Mouse (Mus musculus) G1E (cell line): ENCODE results near the gene Snx21. TPM values are rescaled to one million over a fixed set of nuclear protein-coding genes. Genes with fewer than 3 reads are reported as not detected.

Source experiments
- ATAC-seq: 2 replicates; pipeline ENCODE4 v1.8.0; 2016; ENCODE audit warnings: mild to moderate bottlenecking; ENCODE audit not compliant: insufficient number of reproducible peaks, poor library complexity, low FRiP score, severe bottlenecking; ENCODE audit errors: extremely low read depth
- DNase-seq: peaks from one replicate; pipeline ENCODE4 v3.0.0; 2012; ENCODE audit warnings: low spot score
- H3K27me3 ChIP-seq: 2 replicates; pipeline ENCODE4 v1.6.1; 2012; ENCODE audit warnings: mild to moderate bottlenecking, low read length, inconsistent platforms; ENCODE audit not compliant: insufficient read depth
- H3K36me3 ChIP-seq: replicated peaks from 2 replicates; pipeline ENCODE3; 2012; ENCODE audit warnings: mild to moderate bottlenecking, inconsistent platforms
- H3K4me1 ChIP-seq: 2 replicates; pipeline ENCODE4 v1.6.1; 2012; ENCODE audit warnings: low read depth, low read length, inconsistent platforms, mixed read lengths; ENCODE audit not compliant: insufficient read depth
- H3K4me3 ChIP-seq: 2 replicates; pipeline ENCODE4 v1.5.1; 2012; ENCODE audit warnings: low read depth, mild to moderate bottlenecking, inconsistent platforms, low read length, moderate library complexity, mixed read lengths
- H3K9me3 ChIP-seq: replicated peaks from 2 replicates; pipeline ENCODE4 v1.6.1; 2012; ENCODE audit warnings: inconsistent platforms
- CTCF ChIP-seq: IDR thresholded peaks from 2 replicates; pipeline ENCODE4 v1.5.1; 2012; ENCODE audit warnings: low read depth, low read length, inconsistent platforms, mixed read lengths
- GATA1 ChIP-seq: IDR thresholded peaks from 2 replicates; pipeline ENCODE4 v1.6.1; 2012; ENCODE audit warnings: borderline replicate concordance, low read length, inconsistent platforms, mixed read lengths
- GATA2 ChIP-seq: IDR thresholded peaks from 2 replicates; pipeline ENCODE4 v1.6.1; 2012; ENCODE audit warnings: low read depth, low read length, inconsistent platforms, borderline replicate concordance
- POLR2AphosphoS5 ChIP-seq: IDR thresholded peaks from 2 replicates; pipeline ENCODE4 v1.6.1; 2012; ENCODE audit warnings: low read depth, low read length, inconsistent platforms; ENCODE audit not compliant: insufficient replicate concordance
- TAL1 ChIP-seq: conservative IDR thresholded peaks from 2 replicates; pipeline ENCODE4 v1.6.1; 2012; ENCODE audit warnings: low read depth, low read length, inconsistent platforms, mixed read lengths
- polyA plus RNA-seq: library from polyadenylated mRNA; stranded (reverse); fragments of >175 nt; gene quantifications from 2 replicates; pipeline ENCODE4 v1.2.3, GENCODE M21; 2012
- total RNA-seq, 2 experiments: library from RNA; stranded (forward) in 1 of 2; stranded (reverse) in 1 of 2; fragments of 200-1000 nt in 1 of 2; fragments of >200 nt in 1 of 2; fragmentation: Nextera tagmentation in 1 of 2; gene quantifications; 2 replicates each; pipeline ENCODE4 v1.2.3; 2014 to 2017

Snx21 gene
- total and polyA plus RNA-seq, 3 experiments: 1.3 to 4.7 (median 3.5) TPM

DNA sequence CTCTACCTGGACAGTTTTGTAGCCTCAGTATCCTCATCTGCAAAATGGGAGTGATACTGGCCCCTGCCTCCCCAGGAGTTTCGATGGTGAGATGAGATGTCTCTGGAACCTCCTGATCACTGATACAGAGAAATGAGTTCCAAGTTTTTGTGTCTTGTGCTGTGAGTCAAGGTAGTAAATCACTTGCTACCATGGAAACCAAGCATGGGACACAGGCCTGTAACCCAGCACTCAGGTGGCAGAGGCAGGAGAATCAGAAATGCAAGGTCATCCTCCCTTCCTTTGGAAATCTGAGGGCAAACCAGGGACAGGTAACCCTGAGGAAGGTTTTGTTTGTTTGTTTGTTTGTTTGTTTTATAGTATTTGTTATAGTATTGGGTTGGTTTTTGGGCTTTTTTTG is 43.5 kb downstream of the Snx21 start:
- H3K4me1 ChIP-seq: peaks cover 20% of the 10 kb centered on the region
- TF ChIP-seq TAL1: no peak
- peaks cover 4% of the 10 kb centered on the region; the same call in 1 of the 2 replicates for H3K27me3 ChIP-seq
- H3K9me3 ChIP-seq: no peaks in the 10 kb centered on the region
- no peak for DNase-seq
- H3K36me3 ChIP-seq: peaks cover 51% of the 10 kb centered on the region
- no peak overlapping the region for H3K4me3 ChIP-seq
- ATAC-seq: no peak

DNA sequence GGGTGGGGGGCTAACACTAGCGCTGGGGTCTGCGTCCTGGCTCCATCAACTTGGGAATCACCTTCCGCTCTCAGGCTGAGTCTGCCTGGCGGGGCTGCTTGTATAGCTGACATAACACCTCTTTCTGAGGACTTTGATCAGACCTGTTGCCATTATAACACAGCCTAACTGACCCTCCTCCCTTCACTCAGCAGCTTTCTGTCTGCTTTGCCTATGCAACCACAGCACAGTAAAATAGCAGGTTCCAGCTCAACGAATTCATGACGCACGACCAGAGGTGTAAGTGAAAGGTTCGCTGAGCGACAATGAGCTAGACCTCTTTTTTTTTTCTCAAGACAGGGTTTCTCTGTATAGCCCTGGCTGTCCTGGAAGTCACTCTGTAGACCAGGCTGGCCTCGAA is 45.4 kb downstream of the Snx21 start:
- no peaks in the 10 kb centered on the region for H3K9me3 ChIP-seq
- DNase-seq: no peak
- peaks cover 42% of the 10 kb centered on the region for H3K36me3 ChIP-seq
- TF ChIP-seq TAL1: no peak
- TF ChIP-seq CTCF: no peak
- no peak for TF ChIP-seq POLR2AphosphoS5
- TF ChIP-seq GATA2: no peak
- H3K4me3 ChIP-seq: no peak overlapping the region
- peaks cover 4% of the 10 kb centered on the region; the same call in 1 of the 2 replicates for H3K27me3 ChIP-seq
- ATAC-seq: no peak
- H3K4me1 ChIP-seq: peaks cover 26% of the 10 kb centered on the region

DNA sequence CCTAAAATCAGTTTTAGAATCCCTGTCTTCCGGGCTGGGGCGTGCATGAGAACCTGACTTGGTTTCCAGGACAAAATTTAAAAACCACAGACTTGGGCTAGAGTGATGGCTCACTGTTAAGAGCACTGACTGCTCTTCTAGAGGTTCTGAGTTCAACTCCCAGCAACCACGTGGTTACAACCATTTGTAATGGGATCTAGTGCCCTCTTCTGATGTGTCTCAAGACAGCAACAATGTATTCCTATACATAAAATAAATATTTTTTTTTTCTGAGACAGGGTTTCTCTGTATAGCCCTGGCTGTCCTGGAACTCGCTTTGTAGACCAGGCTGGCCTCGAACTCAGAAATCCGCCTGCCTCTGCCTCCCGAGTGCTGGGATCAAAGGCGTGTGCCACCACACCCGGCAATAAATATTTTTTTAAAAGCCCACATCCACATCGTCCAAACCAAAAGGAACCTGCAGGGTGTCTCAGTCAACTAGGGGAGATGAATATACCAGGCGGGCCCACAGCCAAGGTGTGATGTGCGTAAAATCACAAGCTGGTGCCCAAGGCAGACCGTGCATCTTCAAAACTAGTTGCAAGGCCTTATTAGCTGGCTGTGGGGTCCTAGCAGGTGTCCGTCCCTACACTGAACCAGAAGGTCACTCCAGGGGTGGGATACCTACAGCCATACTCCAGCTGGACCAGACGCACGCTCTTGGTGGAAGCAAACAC is 46.6 kb downstream of the Snx21 start:
- no peak overlapping the region for H3K4me3 ChIP-seq

DNA sequence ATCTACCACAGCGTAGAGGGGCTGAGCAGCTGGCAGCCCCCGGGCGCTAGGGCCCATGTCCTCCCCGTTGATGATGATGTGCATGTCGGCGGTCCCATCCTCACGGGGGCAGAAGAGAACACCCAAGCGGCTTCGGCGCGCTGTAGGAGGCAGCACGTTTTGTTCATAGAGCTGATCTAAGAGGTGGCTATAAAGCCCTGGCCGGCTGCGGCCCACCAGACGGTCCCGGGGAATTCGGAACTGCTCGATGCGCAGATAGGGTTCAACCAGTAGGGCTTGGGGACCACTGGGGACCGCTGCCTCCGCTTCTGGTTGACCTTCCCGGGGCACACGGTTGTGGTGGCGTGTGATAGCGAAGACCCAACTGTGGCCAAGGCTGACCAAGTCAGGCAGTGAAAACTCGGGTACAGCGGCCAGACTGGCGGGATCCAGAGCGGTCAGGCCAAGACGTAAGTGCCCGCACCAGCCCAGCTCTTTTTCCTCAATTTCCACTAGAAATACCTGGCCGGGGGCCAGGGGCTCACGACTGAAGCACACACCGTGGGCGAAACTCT is 47.2 kb downstream of the Snx21 start, which contains the start of gene Ctsa:
Ctsa (plus strand) TSS at position 126 of the 554 bp plus-strand sequence.
- TF ChIP-seq TAL1: no peak
- no peak for TF ChIP-seq CTCF
- no peak for TF ChIP-seq GATA1
- no peak for TF ChIP-seq POLR2AphosphoS5
- TF ChIP-seq GATA2: no peak
- Histone ChIP-seq H3K36me3 (peaks cover 41% of the 10 kb centered on the region), H3K4me1 (peaks cover 26% of the 10 kb centered on the region), H3K27me3 (peaks cover 4% of the 10 kb centered on the region; the same call in 1 of the 2 replicates), H3K9me3 (no peaks in the 10 kb centered on the region), H3K4me3 (peak within 1 kb of the TSS; percentile 80)
- no peak for DNase-seq
- no peak for ATAC-seq

More for the DNA sequence above, 46.6 kb downstream of the Snx21 start:
- Histone ChIP-seq H3K36me3 (peaks cover 42% of the 10 kb centered on the region), H3K9me3 (no peaks in the 10 kb centered on the region), H3K27me3 (peaks cover 4% of the 10 kb centered on the region; the same call in 1 of the 2 replicates), H3K4me1 (peaks cover 26% of the 10 kb centered on the region)
- TF ChIP-seq TAL1: no peak
- TF ChIP-seq GATA1: no peak
- no peak for TF ChIP-seq CTCF
- ATAC-seq (no peak), DNase-seq (no peak)

DNA sequence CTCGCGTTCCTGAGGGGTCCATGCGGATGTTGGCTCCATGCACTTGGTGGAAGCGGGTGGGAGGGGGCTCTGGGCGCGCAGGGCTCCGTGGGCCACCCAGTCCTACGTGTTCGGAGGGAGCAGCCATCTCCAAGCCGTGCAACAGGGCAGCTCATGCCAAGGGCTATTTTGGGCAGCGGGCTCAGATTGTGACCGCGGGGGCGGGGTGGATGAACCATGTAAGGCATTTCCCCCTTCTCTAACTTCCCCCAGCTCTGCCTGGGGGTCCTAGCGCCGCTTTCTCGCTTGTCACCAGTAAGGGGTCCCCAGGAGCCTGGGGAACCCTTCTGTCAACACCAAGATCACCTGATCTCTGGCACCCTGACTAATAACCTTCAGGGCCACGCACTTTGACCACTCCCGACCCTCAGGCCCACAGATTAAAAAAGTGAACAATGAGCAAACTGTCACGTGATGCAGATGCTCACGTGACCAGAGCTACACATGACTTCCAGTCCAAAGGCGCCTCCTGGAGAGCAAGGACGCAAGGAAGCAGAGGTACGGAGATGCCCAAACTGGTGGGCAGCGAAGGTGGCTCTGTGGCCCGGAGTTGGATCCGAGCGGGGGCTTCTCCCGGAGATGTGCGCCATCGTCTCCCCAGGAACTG is 47.8 kb downstream of the Snx21 start, which contains the start of gene Neurl2:
Neurl2 (minus strand) TSS at position 143 of the 646 bp plus-strand sequence.
- H3K9me3 ChIP-seq: no peaks in the 10 kb centered on the region
- DNase-seq: peak; percentile 31
- H3K27me3 ChIP-seq: peaks cover 4% of the 10 kb centered on the region; the same call in 1 of the 2 replicates
- TF ChIP-seq GATA1 (no peak), CTCF (no peak), TAL1 (no peak), GATA2 (no peak)
- peak within 1 kb of the TSS; percentile 80 for H3K4me3 ChIP-seq
- ATAC-seq: peak; percentile 31
- H3K4me1 ChIP-seq: peaks cover 26% of the 10 kb centered on the region
- H3K36me3 ChIP-seq: peaks cover 41% of the 10 kb centered on the region

DNA sequence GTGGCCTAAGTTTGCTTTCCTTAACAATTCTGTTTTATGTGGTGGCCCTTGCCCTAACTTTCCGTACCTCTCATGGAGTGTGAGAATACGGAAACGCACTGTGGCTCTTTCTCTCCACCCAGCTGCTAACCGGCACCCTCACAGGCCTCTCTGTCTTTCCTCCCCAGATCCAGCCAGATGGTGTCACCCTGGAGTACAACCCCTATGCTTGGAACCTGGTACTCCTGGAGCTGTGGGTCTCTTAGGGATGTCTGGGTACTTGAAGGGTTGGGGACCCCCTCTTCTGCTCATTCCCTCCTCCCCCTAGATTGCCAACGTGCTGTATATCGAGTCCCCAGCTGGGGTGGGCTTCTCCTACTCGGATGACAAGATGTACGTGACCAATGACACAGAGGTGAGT is 48.9 kb downstream of the Snx21 start:
- no peaks in the 10 kb centered on the region for H3K9me3 ChIP-seq
- H3K36me3 ChIP-seq: peaks cover 44% of the 10 kb centered on the region
- peaks cover 4% of the 10 kb centered on the region; the same call in 1 of the 2 replicates for H3K27me3 ChIP-seq
- no peak for TF ChIP-seq GATA1
- TF ChIP-seq TAL1: no peak
- no peak for TF ChIP-seq POLR2AphosphoS5
- no peak for TF ChIP-seq CTCF
- TF ChIP-seq GATA2: no peak
- DNase-seq (peak; percentile 24), ATAC-seq (0 out of 2 replicates have a peak, but pooled peaks have one; percentile 35)
- peak overlapping the region; percentile 80 for H3K4me3 ChIP-seq
- peaks cover 26% of the 10 kb centered on the region for H3K4me1 ChIP-seq
